19 mouse cellular contexts compared by ENCODE assay signal in the genomic region with DNA sequence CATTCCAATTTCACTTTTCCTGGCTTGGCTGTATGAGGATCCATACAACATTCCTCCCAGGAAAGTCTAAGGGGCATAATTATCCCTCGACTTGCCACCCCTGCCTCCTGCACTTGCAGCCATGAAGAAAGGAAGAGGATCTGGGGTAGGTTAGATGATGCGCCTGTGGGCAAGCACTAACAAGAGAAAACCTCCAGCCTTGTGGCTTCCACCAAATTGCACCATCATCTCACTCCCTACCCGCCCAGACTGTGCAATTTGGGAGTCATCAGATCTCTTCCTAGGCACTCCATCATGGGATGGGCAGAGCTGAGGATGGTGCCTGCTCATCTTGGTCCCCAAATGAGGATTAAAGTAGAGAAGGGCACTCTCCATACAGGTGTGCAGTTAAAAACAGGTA.
"Had no signal": no experiment of that assay in that cellular context is flagged by ENCODE, and none has a peak within 500 bp of the region (broad histone marks: within the 10 kb centered on the region; RNA-seq: fewer than 3 reads in every experiment).

No protein-coding gene starts in this region.

- H3K4me3 ChIP-seq: lung, embryonic 15.5 days; midbrain, embryonic 10.5 days; midbrain, embryonic 12.5 days; myocyte; neural tube, embryonic 13.5 days; neural tube, embryonic 15.5 days; stomach, embryonic 15.5 days had no signal

- DNase-seq: lung, adult 18-20 months; lung, postnatal 14 days; lung, postnatal 36 days; midbrain, embryonic 14.5 days; right cerebral cortex, postnatal 14 days; thymus, adult 2 months; thymus, postnatal 25 days; thymus, postnatal 4 days had no signal

- ATAC-seq: lung, postnatal 0 days; midbrain, embryonic 16.5 days had no signal

- H3K4me1 ChIP-seq: neural tube, embryonic 13.5 days; neural tube, embryonic 15.5 days; stomach, embryonic 15.5 days had no signal

- H3K27ac ChIP-seq: lung, embryonic 15.5 days; macrophage; midbrain, embryonic 10.5 days; midbrain, embryonic 12.5 days; neural tube, embryonic 13.5 days; neural tube, embryonic 15.5 days; stomach, embryonic 15.5 days; stomach, postnatal 0 days had no signal
